Mouse (Mus musculus) heart, embryonic 15.5 days (tissue): Measurements from ENCODE around the gene Slc35a2. TPM values are rescaled to one million over a fixed set of nuclear protein-coding genes. Genes with fewer than 3 reads are reported as not detected.
"Not testable (repeated sequence)": the region's sequence is repeated elsewhere in the genome, so short reads cannot be mapped to it uniquely, and the experiment has no call there.

ENCODE experiments used
- ATAC-seq: fragments of 200-750 bp; cut with Nextera tagmentation; replicated peaks from 2 replicates; pipeline ENCODE4 v1.8.0; 2017; ENCODE audit warnings: low read depth, moderate TSS enrichment; ENCODE audit not compliant: insufficient number of reproducible peaks, insufficient read depth, low FRiP score
- H3K27ac ChIP-seq: fragments of 300-500 bp; sonication (generic); 2 replicates; pipeline ENCODE4 v1.5.1; 2015; ENCODE audit warnings: mild to moderate bottlenecking, inconsistent platforms
- H3K27me3 ChIP-seq: fragments of 300-500 bp; sonication (generic); 2 replicates; pipeline ENCODE4 v1.6.1; 2015; ENCODE audit warnings: inconsistent platforms
- H3K36me3 ChIP-seq: fragments of 300-500 bp; sonication (generic); 2 replicates; pipeline ENCODE4 v1.6.1; 2015; ENCODE audit warnings: mild to moderate bottlenecking, inconsistent platforms
- H3K4me1 ChIP-seq: fragments of 300-500 bp; sonication (generic); replicated peaks from 2 replicates; pipeline ENCODE4 v1.6.1; 2015; ENCODE audit warnings: inconsistent platforms
- H3K4me2 ChIP-seq: fragments of 300-500 bp; sonication (generic); 2 replicates; pipeline ENCODE4 v1.6.1; 2015; ENCODE audit warnings: inconsistent platforms, mild to moderate bottlenecking, moderate library complexity
- H3K4me3 ChIP-seq: fragments of 300-500 bp; sonication (generic); 2 replicates; pipeline ENCODE4 v1.5.1; 2015; ENCODE audit warnings: mild to moderate bottlenecking, inconsistent platforms
- H3K9ac ChIP-seq: fragments of 300-500 bp; sonication (generic); 2 replicates; pipeline ENCODE4 v1.6.1; 2015; ENCODE audit warnings: mild to moderate bottlenecking, inconsistent platforms
- H3K9me3 ChIP-seq: fragments of 300-500 bp; sonication (generic); replicated peaks from 2 replicates; pipeline ENCODE4 v1.6.1; 2016; ENCODE audit warnings: inconsistent platforms
- WGBS: fragments of 180-500 bp; shearing (Covaris S2); methylation state at CpG from one replicate; pipeline ENCODE4 v1.1.7; 2015; ENCODE audit warnings: mixed read lengths; 5-methylcytosine and 5-hydroxymethylcytosine counted together
- polyA plus RNA-seq: library from polyadenylated mRNA; unstranded; fragments of >200 nt; fragmentation: Nextera tagmentation; extraction: Ambion mirVana; gene quantifications from 2 replicates; pipeline ENCODE4 v1.2.1, GENCODE M21; 2015

Gene Slc35a2
- polyA plus RNA-seq, 1 experiment from 2014 or later: 22.3 TPM

DNA sequence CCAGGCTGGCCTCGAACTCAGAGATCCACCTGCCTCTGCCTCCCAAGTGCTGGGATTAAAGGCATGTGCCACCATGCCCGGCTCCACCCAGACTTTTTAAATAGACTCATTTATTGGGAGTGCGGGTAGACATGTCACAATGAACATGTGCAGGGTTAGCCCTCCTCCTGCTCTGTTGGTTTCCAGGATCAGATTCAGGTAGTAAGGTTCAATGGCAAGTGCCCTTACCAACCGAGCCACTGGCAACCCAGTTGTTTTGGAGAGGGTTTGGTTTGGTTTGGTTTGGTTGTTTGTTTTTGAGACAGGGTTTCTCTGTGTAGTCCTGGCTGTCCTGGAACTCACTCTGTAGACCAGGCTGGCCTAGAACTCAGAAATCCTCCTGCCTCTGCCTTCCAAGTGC lies 25.4 kb downstream of the Slc35a2 start, which contains the start of gene Gm10490:
Gene Gm10490, plus strand, starts transcription at position 301 of the 400 bp plus-strand sequence.
- WGBS: 88% methylated on average over 4 of the region's 4 CpGs
- not testable (repeated sequence) for ATAC-seq

DNA sequence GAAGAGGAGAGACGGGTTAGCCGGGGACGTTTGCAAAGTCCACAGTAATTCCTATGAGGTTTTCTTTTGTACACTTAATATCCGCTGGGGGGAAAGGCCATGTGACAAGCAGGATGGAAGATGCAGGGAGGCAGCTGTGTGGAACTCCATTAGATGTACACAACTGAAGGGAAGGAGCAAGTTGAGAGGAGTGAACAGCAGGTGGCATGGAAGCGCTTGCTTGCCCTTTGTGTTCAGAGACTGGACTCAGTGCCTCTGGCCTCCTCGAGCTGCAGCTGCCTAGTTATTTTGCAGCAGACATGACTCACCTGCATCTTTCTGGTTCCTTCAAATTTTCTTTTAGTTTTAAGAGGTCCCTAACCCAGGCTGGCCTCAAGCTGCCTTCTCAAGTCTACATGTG lies 26.6 kb downstream of the Slc35a2 start:
- WGBS: 50% methylated on average over 6 of the region's 6 CpGs
- H3K4me3 ChIP-seq: no peak overlapping the region
- peaks cover 5% of the 10 kb centered on the region; the same call in 1 of the 2 replicates for H3K36me3 ChIP-seq
- H3K4me2 ChIP-seq: no peak overlapping the region
- H3K9ac ChIP-seq: no peak overlapping the region
- ATAC-seq: no peak
- no peaks in the 10 kb centered on the region for H3K27me3 ChIP-seq
- H3K4me1 ChIP-seq: no peaks in the 10 kb centered on the region
- no peaks in the 10 kb centered on the region for H3K9me3 ChIP-seq
- no peak overlapping the region for H3K27ac ChIP-seq

More for the DNA sequence above, 25.4 kb downstream of the Slc35a2 start, which contains the start of gene Gm10490:
- H3K9me3 ChIP-seq, H3K4me3 ChIP-seq, H3K27me3 ChIP-seq, H3K4me2 ChIP-seq, H3K27ac ChIP-seq, H3K36me3 ChIP-seq, H3K9ac ChIP-seq, H3K4me1 ChIP-seq: not testable (repeated sequence)

DNA sequence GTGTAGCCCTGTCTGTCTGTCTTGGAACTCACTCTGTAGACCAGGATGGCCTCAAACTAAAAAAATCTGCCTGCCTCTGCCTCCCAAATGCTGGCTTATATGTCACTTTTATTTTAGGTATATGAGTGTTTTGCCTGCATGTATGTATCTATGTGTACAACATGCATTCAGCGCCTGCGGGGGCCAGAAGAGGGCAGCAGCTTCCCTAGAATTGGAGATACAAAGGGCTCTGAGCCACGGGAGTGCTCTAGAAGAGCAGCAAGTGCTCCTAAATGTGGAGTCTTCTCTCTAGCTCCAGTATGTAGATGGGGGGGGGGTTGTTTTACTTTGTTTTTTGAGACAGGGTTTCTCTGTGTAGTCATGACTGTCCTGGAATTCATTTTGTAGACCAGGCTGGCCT lies 31.8 kb downstream of the Slc35a2 start:
- not testable (repeated sequence) for H3K4me2 ChIP-seq, H3K4me3 ChIP-seq, ATAC-seq, H3K9ac ChIP-seq, H3K36me3 ChIP-seq, H3K27ac ChIP-seq, H3K9me3 ChIP-seq, H3K4me1 ChIP-seq
- peaks cover 24% of the 10 kb centered on the region for H3K27me3 ChIP-seq
- WGBS: 21% methylated on average over 3 of the region's 3 CpGs

DNA sequence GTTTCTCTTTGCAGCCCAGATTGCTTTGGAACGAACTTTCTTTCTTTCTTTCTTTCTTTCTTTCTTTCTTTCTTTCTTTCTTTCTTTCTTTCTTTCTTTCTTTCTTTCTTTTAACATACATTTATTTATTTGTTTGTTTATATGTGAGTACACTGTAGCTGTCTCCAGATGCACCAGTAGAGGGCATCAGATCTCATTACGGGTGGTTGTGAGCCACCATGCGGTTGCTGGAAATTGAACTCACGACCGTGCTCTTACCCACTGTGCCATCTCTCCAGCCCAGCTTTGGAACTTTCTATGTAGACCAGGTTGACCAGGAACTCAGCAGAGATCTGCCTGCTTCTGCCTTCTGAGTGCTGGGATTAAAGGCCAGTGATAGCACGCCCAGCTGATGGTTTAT lies 34.1 kb downstream of the Slc35a2 start:
- not testable (repeated sequence) for H3K9me3 ChIP-seq, H3K4me3 ChIP-seq, H3K4me1 ChIP-seq, H3K27ac ChIP-seq, ATAC-seq, H3K4me2 ChIP-seq, H3K9ac ChIP-seq, H3K36me3 ChIP-seq
- peaks cover 47% of the 10 kb centered on the region for H3K27me3 ChIP-seq
- 56% methylated on average over 6 of the region's 6 CpGs for WGBS

DNA sequence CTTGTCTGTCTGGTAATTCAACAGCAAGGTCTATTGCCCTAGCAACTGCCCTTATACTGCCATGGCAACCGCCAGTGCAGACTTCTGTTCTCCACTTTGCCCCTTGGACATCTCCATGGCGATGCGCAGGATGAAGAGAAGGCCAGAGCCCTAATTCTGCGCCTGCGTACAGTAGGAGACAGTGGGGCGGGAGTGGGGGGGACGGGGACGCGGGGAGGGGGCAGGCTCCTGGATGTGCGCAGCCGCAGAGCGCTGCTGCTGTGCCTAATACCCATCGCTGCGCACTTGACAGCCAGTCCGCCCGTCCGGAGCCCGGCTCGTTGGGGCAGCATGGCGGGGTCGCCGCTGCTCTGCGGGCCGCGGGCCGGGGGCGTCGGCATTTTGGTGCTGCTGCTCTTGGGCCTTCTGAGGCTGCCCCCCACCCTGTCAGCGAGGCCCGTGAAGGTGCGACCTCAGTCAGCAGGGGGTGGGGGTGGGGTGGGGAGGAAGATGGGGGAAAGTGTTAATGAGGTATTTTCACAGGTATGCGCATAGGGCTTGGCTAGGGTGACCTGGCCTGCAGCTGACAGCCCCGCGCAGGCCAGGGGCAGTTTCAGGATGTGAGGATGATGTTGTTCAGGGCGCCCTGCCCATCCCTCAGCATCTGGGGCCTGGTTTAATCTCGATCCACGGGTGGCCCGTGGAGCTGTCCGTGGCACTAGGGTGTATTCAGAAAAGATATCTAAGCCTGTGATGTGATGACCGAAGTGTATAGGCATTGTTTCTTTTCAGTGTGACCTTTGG lies 36.0 kb downstream of the Slc35a2 start, which contains the start of gene Pcsk1n:
Gene Pcsk1n, plus strand, starts transcription at position 222 of the 783 bp plus-strand sequence.
- Histone ChIP-seq H3K27me3 (peaks cover 65% of the 10 kb centered on the region), H3K4me2 (peak within 1 kb of the TSS; percentile 41), H3K9ac (no peak within 1 kb of the TSS), H3K4me1 (peaks cover 7% of the 10 kb centered on the region; the same call in 1 of the 2 replicates), H3K36me3 (no peaks in the 10 kb centered on the region), H3K4me3 (0 out of 2 replicates have a peak within 1 kb of the TSS, but pooled peaks have one; percentile 13), H3K27ac (no peak within 1 kb of the TSS), H3K9me3 (no peaks in the 10 kb centered on the region)
- no peak; the same call in 1 of the 2 replicates for ATAC-seq
- 16% methylated on average over 40 of the region's 40 CpGs for WGBS

DNA sequence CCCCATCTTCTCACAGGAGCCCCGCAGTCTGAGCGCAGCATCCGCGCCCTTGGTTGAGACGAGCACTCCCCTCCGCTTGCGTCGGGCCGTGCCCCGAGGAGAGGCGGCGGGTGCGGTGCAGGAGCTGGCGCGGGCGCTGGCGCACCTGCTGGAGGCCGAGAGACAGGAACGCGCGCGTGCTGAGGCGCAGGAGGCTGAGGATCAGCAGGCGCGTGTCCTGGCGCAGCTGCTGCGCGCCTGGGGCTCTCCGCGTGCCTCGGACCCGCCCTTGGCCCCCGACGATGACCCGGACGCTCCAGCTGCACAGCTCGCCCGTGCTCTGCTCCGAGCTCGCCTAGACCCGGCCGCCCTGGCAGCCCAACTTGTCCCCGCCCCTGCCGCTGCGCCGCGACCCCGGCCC lies 38.2 kb downstream of the Slc35a2 start:
- Histone ChIP-seq H3K4me3 (peak overlapping the region; percentile 33), H3K27ac (no peak overlapping the region), H3K4me2 (peak overlapping the region; percentile 55), H3K27me3 (peaks cover 81% of the 10 kb centered on the region), H3K4me1 (peaks cover 7% of the 10 kb centered on the region; the same call in 1 of the 2 replicates), H3K9ac (no peak overlapping the region), H3K9me3 (no peaks in the 10 kb centered on the region), H3K36me3 (no peaks in the 10 kb centered on the region)
- WGBS: 11% methylated on average over 31 of the region's 48 CpGs
- ATAC-seq: no peak

DNA sequence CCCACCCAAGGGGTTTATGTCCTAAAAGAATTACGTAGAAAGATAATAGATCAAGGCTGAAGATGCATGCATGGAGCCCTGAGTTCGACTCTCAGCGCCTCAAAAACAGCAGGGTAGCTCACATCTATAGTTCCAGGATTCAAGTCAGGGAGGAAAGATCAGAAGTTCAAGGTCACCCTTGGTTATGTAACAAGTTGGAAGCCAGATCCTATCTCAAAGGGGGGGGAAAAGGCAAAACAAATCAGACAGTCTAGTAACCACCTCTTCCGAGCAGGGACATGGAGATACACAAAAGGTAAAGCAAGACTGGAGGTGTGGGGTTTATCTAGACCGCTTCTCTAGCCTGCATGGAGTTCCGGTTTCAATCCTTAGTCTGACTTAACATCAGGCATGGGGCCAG lies 42.4 kb downstream of the Slc35a2 start:
- 63% methylated on average over 6 of the region's 6 CpGs for WGBS
- peaks cover 74% of the 10 kb centered on the region for H3K27me3 ChIP-seq
- ATAC-seq: no peak

DNA sequence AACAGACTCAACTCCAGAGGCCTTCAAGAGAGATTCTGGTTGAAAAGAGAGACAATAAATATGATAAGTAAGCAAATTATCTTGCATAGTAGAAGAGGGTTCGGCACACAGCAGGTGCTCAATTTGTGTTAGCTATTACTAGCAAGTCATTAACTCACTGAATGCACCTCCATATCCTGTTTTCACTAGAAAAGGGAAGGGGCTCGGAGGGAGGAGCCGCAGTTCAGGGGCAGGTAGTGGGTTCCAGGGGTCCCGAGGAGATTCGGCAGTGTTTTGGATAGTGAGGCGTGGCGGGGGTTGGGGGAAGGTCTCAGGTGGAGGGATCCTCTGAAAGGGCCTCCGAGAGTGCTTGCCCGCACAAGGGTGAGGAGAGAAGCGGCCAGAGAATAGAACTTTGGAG lies 43.3 kb downstream of the Slc35a2 start:
- 21% methylated on average over 10 of the region's 10 CpGs for WGBS
- Histone ChIP-seq H3K27me3 (peaks cover 66% of the 10 kb centered on the region), H3K4me2 (peak overlapping the region; percentile 36), H3K27ac (no peak overlapping the region), H3K9me3 (no peaks in the 10 kb centered on the region), H3K4me3 (0 out of 2 replicates have a peak overlapping the region, but pooled peaks have one; percentile 11), H3K9ac (no peak overlapping the region), H3K4me1 (peaks cover 4% of the 10 kb centered on the region; the same call in 1 of the 2 replicates), H3K36me3 (no peaks in the 10 kb centered on the region)
- no peak for ATAC-seq

More for the DNA sequence above, 42.4 kb downstream of the Slc35a2 start:
- Histone ChIP-seq H3K4me1 (peaks cover 7% of the 10 kb centered on the region; the same call in 1 of the 2 replicates), H3K4me3 (no peak overlapping the region), H3K9me3 (no peaks in the 10 kb centered on the region), H3K36me3 (no peaks in the 10 kb centered on the region), H3K9ac (no peak overlapping the region), H3K4me2 (no peak overlapping the region), H3K27ac (no peak overlapping the region)

DNA sequence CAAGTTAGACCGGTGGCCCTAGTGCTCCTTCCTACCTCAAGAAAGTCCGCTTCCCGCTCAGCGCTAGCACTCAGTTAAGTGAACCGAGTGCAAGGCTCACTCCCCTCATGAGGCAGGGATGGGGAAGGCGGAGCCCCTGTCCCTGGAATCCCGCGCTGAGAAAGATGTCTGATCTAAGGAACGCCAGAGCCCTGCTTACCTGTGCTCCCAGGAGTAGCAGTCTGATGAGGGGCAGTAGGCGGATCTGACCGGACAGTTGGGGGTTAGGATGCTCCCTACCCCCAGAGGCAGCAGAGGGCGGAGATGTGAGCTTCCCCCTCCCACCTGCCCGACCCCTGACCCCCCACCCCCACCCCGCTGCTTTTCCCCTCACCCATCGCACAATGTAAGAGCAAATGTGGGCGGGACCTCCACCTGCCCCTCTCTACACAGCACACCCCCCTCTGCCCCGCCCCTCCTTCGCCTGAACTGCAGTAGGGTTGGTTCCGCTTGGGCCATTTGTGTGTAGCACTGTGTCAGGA lies 44.5 kb downstream of the Slc35a2 start, which contains the start of gene Eras:
Gene Eras, minus strand, starts transcription at position 338 of the 521 bp plus-strand sequence.
- Histone ChIP-seq H3K27ac (no peak within 1 kb of the TSS), H3K9ac (no peak within 1 kb of the TSS), H3K9me3 (no peaks in the 10 kb centered on the region), H3K4me3 (peak within 1 kb of the TSS; percentile 11; the same call in 1 of the 2 replicates), H3K27me3 (peaks cover 53% of the 10 kb centered on the region), H3K4me1 (no peaks in the 10 kb centered on the region), H3K36me3 (no peaks in the 10 kb centered on the region; the same call in 1 of the 2 replicates), H3K4me2 (peak within 1 kb of the TSS; percentile 36)
- WGBS: 19% methylated on average over 19 of the region's 19 CpGs
- no peak for ATAC-seq

DNA sequence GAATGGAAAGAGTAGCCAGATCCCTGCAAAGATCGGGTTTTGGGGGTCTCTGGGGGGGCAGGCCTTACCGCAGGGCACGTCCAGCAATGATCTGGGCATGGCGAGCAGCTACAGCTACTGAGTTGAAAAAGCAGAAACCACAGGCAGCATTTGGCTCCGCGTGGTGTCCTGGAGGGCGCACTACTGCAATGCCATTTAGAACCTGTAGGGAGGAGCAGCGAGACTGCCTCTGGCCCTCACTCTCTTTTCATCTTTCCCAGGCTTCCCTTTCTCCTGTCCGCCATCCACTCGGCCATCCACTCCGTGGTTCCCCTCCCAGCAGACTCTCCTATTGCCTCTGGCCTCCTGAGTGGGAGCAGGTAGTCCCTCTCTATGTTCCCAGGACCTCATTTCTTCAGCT lies 53.0 kb downstream of the Slc35a2 start:
- Histone ChIP-seq H3K9me3 (no peaks in the 10 kb centered on the region), H3K27ac (no peak overlapping the region), H3K36me3 (peaks cover 11% of the 10 kb centered on the region; the same call in 1 of the 2 replicates), H3K27me3 (no peaks in the 10 kb centered on the region), H3K4me3 (no peak overlapping the region), H3K9ac (no peak overlapping the region), H3K4me1 (no peaks in the 10 kb centered on the region), H3K4me2 (no peak overlapping the region)
- 49% methylated on average over 11 of the region's 11 CpGs for WGBS
- no peak for ATAC-seq

DNA sequence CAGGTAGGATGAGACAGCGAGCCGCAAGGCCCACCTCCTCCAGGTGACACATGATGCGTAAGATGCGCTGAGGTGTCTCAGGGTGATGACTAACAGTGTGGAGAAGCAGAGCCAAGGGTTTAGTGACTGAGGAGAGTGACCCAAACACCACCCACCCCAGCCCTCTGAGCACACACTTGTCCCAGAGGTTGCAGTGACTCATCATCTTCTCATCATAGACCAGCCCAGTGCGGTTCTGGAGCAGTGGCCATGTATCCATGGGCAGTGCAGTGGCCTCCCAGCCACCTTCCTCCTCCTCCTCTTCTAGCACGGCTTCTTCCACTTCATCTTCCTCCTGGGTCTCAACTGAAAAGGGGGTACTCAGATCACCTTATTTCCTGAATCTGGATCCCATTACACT lies 53.8 kb downstream of the Slc35a2 start:
- Histone ChIP-seq H3K27me3 (no peaks in the 10 kb centered on the region), H3K27ac (no peak overlapping the region), H3K4me2 (no peak overlapping the region), H3K4me3 (no peak overlapping the region), H3K36me3 (peaks cover 11% of the 10 kb centered on the region; the same call in 1 of the 2 replicates), H3K9me3 (no peaks in the 10 kb centered on the region), H3K9ac (no peak overlapping the region), H3K4me1 (no peaks in the 10 kb centered on the region)
- no peak for ATAC-seq
- WGBS: 85% methylated on average over 6 of the region's 6 CpGs
